Mouse (Mus musculus) embryonic fibroblast, embryonic 13.5 days (primary cell): ENCODE measurements around the gene Tnn.

ENCODE experiments used
- CTCF ChIP-seq: IDR thresholded peaks from 2 replicates; pipeline ENCODE4 v1.5.1; 2011; ENCODE audit warnings: mild to moderate bottlenecking, control low read depth, low read length, moderate library complexity, borderline replicate concordance; ENCODE audit not compliant: insufficient read depth
- POLR2A ChIP-seq: IDR thresholded peaks from 2 replicates; pipeline ENCODE4 v1.6.1; 2011; ENCODE audit warnings: low read depth, mild to moderate bottlenecking, control low read depth, low read length, moderate library complexity

- TF ChIP-seq CTCF (no peak), POLR2A (no peak)
Observed at GRCm38 (mm10) chr1:160099659-160100302, 53.6 kb downstream of the Tnn start.
